In the genomic region with DNA sequence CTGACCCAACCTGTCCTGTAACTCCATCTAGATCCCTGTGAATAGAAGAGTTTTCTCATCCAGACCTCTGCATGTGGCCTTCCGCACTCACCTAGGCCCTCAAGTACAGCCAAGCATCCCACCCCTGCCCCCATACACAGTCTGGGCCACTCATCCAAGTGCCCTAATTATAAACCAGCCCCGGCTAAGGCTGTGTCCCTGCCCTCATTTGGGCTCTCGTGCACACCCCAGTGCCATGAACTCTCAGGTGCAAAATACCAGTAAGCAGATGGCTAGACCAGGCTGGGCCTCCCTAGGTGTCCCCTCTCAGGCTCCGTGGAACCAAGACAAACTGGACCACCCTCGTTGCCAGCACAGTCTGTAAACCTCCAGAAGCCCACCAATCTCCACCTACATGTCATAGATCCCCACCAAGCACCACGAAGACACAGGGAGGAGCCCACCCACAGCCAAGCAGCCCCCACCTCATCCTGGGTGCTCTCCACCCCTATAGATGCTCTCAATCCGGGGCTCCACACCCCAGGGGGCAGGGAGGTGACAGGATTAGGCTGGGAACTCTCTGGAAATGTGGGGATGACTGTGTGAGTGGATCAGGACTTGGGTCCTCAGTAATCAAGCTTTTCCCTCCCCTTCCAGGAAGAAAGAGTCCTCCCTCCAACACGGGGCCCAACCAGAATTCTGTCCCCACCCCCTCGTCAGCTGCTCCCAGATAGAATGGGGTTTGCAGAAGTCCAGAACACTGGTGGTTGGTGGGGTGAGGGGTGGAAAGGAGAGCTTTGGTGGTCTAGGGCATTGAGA, we compare ENCODE assay signal across 8 mouse cellular contexts. TPM values are rescaled to one million over a fixed set of nuclear protein-coding genes. Genes with fewer than 3 reads are reported as not detected.
DNase-seq lines count a peak whose midpoint lies in the region; ATAC-seq and TF ChIP-seq lines count a peak whose summit lies in the region.

No protein-coding gene starts in this region.

- peak overlapping the region; percentile 98 for H3K9ac ChIP-seq in heart, embryonic 15.5 days
- peak overlapping the region; percentile 98 for H3K9ac ChIP-seq in stomach, embryonic 16.5 days (ENCODE audit: low read length)

- peak overlapping the region; percentile 90 for H3K4me2 ChIP-seq in heart, embryonic 15.5 days
- H3K4me2 ChIP-seq in stomach, embryonic 16.5 days (ENCODE audit: low read depth, low read length), result peak overlapping the region; percentile 94

- ATAC-seq in heart, embryonic 15.5 days (replicated peaks; ENCODE audit: insufficient number of reproducible peaks, insufficient read depth, low FRiP score, low read depth), result no peak
- peak; percentile 2; the same call in 1 of the 2 replicates for ATAC-seq in stomach, embryonic 16.5 days (ENCODE audit: insufficient read depth, low FRiP score)
- ATAC-seq in granulocyte monocyte progenitor cell, adult 5-6 weeks (replicated peaks; ENCODE audit: poor library complexity, severe bottlenecking), result no peak

- peaks cover 29% of the 10 kb centered on the region for H3K4me1 ChIP-seq in testis, adult 2 months (ENCODE audit: control insufficient read depth, insufficient read depth, low read length)
- peaks cover 22% of the 10 kb centered on the region for H3K4me1 ChIP-seq in cortical plate, adult 2 months (ENCODE audit: control insufficient read depth, insufficient read depth, low read length)
- peaks cover 80% of the 10 kb centered on the region for H3K4me1 ChIP-seq in heart, embryonic 15.5 days (replicated peaks)
- H3K4me1 ChIP-seq in stomach, embryonic 16.5 days (ENCODE audit: control insufficient read depth, insufficient read depth, low read length), result peaks cover 56% of the 10 kb centered on the region

- H3K27me3 ChIP-seq in testis, adult 2 months (ENCODE audit: control insufficient read depth, insufficient read depth, low read length), result no peaks in the 10 kb centered on the region
- no peaks in the 10 kb centered on the region for H3K27me3 ChIP-seq in heart, embryonic 15.5 days
- H3K27me3 ChIP-seq in stomach, embryonic 16.5 days (ENCODE audit: control insufficient read depth, insufficient read depth, low read length), result no peaks in the 10 kb centered on the region

- WGBS in heart, embryonic 15.5 days, result 15% methylated on average over 9 of the region's 9 CpGs
- WGBS in stomach, embryonic 16.5 days, result 23% methylated on average over 9 of the region's 9 CpGs

- H3K36me3 ChIP-seq in testis, adult 2 months (ENCODE audit: control insufficient read depth, insufficient read depth, low read length), result no peaks in the 10 kb centered on the region
- H3K36me3 ChIP-seq in heart, embryonic 15.5 days, result no peaks in the 10 kb centered on the region
- H3K36me3 ChIP-seq in stomach, embryonic 16.5 days (ENCODE audit: control insufficient read depth, insufficient read depth, low read length), result no peaks in the 10 kb centered on the region

- no peak for DNase-seq in testis, postnatal 14 days (ENCODE audit: low spot score)
- peak; percentile 69 to 75 for DNase-seq in layer of hippocampus, adult 8-10 months (ENCODE audit: low spot score in 2 of 2)
- DNase-seq in lung, postnatal 10 days, result peak; percentile 82

- H3K9me3 ChIP-seq in heart, embryonic 15.5 days (replicated peaks), result no peaks in the 10 kb centered on the region
- H3K9me3 ChIP-seq in stomach, embryonic 16.5 days (replicated peaks; ENCODE audit: control insufficient read depth, low read length), result no peaks in the 10 kb centered on the region

- no peak for TF ChIP-seq CTCF in testis, adult 2 months (IDR thresholded peaks at IDR 0.05; ENCODE audit: control insufficient read depth, insufficient read depth, insufficient replicate concordance, low read depth, low read length)
- TF ChIP-seq CTCF in cortical plate, adult 2 months (IDR thresholded peaks at IDR 0.05; ENCODE audit: extremely low read depth, insufficient read depth, low read length), result no peak

- H3K27ac ChIP-seq in testis, adult 2 months (ENCODE audit: control insufficient read depth, insufficient read depth, low read depth, low read length), result no peak overlapping the region
- H3K27ac ChIP-seq in cortical plate, adult 2 months (ENCODE audit: insufficient read depth, low read length), result peak overlapping the region; percentile 70
- peak overlapping the region; percentile 97 for H3K27ac ChIP-seq in heart, embryonic 15.5 days
- peak overlapping the region; percentile 90 for H3K27ac ChIP-seq in stomach, embryonic 16.5 days (ENCODE audit: low read length)

- H3K4me3 ChIP-seq in testis, adult 2 months (ENCODE audit: control insufficient read depth, low read depth, low read length), result peak overlapping the region; percentile 88
- H3K4me3 ChIP-seq in cortical plate, adult 2 months (ENCODE audit: insufficient read depth, low read length), result peak overlapping the region; percentile 98
- peak overlapping the region; percentile 97 for H3K4me3 ChIP-seq in heart, embryonic 15.5 days
- H3K4me3 ChIP-seq in stomach, embryonic 16.5 days (replicated peaks; ENCODE audit: low read length), result peak overlapping the region; percentile 100

- TF ChIP-seq POLR2A in testis, adult 2 months (IDR thresholded peaks at IDR 0.05; ENCODE audit: control insufficient read depth, low read depth, low read length), result no peak
- peak; percentile 52 for TF ChIP-seq POLR2A in cortical plate, adult 2 months (IDR thresholded peaks at IDR 0.05; ENCODE audit: extremely low read depth, insufficient read depth, low read length)

RNA-seq across cellular contexts. Expression of a gene that starts 1.6 kb away (rescaled TPM):
- 6.0 and 7.5 TPM in 2 replicates for polyA plus RNA-seq in testis, adult 2 months (2012; rRNA removed)
- 206 and 215 TPM in 2 replicates for polyA plus RNA-seq in cortical plate, adult 2 months (2012; rRNA removed)
- polyA plus RNA-seq in heart, embryonic 15.5 days (2015; fragmentation: Nextera tagmentation; extraction: Ambion mirVana), result 39.4 and 50.7 TPM in 2 replicates
- 100 to 1,000 TPM; 240 to 257 (median 248) TPM for total RNA-seq in layer of hippocampus, adult 8-10 months (2022)
- polyA plus RNA-seq in stomach, embryonic 16.5 days (2015; fragmentation: Nextera tagmentation; extraction: Ambion mirVana), result 14.4 and 20.0 TPM in 2 replicates
- 20.6 and 25.6 TPM in 2 replicates for total RNA-seq in granulocyte monocyte progenitor cell, adult 5-6 weeks (2014; fragmentation: Nextera tagmentation)
- 12.8 and 20.2 TPM in 2 replicates for total RNA-seq in granulocyte monocyte progenitor cell, adult 5-6 weeks (2017)

RNA-seq across cellular contexts. Expression of a gene that starts 7.6 kb away (rescaled TPM):
- polyA plus RNA-seq in testis, adult 2 months (2012; rRNA removed), result 20.1 and 20.5 TPM in 2 replicates
- 111 and 117 TPM in 2 replicates for polyA plus RNA-seq in cortical plate, adult 2 months (2012; rRNA removed)
- 73.1 and 77.6 TPM in 2 replicates for polyA plus RNA-seq in heart, embryonic 15.5 days (2015; fragmentation: Nextera tagmentation; extraction: Ambion mirVana)
- 10 to 100 TPM; 79.9 to 89.9 (median 85.1) TPM for total RNA-seq in layer of hippocampus, adult 8-10 months (2022)
- 97.2 and 103 TPM in 2 replicates for polyA plus RNA-seq in stomach, embryonic 16.5 days (2015; fragmentation: Nextera tagmentation; extraction: Ambion mirVana)
- total RNA-seq in granulocyte monocyte progenitor cell, adult 5-6 weeks (2014; fragmentation: Nextera tagmentation), result 46.2 and 55.5 TPM in 2 replicates
- 48.4 and 54.8 TPM in 2 replicates for total RNA-seq in granulocyte monocyte progenitor cell, adult 5-6 weeks (2017)

RNA-seq across cellular contexts. Expression of a gene that starts 32.1 kb away (rescaled TPM):
- 0.42 and 0.48 TPM in 2 replicates for polyA plus RNA-seq in testis, adult 2 months (2012; rRNA removed)
- polyA plus RNA-seq in cortical plate, adult 2 months (2012; rRNA removed), result 0.36 and 0.52 TPM in 2 replicates
- polyA plus RNA-seq in heart, embryonic 15.5 days (2015; fragmentation: Nextera tagmentation; extraction: Ambion mirVana), result 5.2 and 10.9 TPM in 2 replicates
- 1 to 10 TPM; 1.7 to 2.3 (median 2.0) TPM for total RNA-seq in layer of hippocampus, adult 8-10 months (2022)
- 7.6 and 11.1 TPM in 2 replicates for polyA plus RNA-seq in stomach, embryonic 16.5 days (2015; fragmentation: Nextera tagmentation; extraction: Ambion mirVana)
- not detected in 2 replicates for total RNA-seq in granulocyte monocyte progenitor cell, adult 5-6 weeks (2014; fragmentation: Nextera tagmentation)
- not detected in 2 replicates for total RNA-seq in granulocyte monocyte progenitor cell, adult 5-6 weeks (2017)

RNA-seq across cellular contexts. Expression of a gene that starts 52.0 kb away (rescaled TPM):
- 48.4 and 56.8 TPM in 2 replicates for polyA plus RNA-seq in testis, adult 2 months (2012; rRNA removed)
- polyA plus RNA-seq in cortical plate, adult 2 months (2012; rRNA removed), result 86.1 and 98.1 TPM in 2 replicates
- polyA plus RNA-seq in heart, embryonic 15.5 days (2015; fragmentation: Nextera tagmentation; extraction: Ambion mirVana), result 129 and 149 TPM in 2 replicates
- 100 to 1,000 TPM; 151 to 172 (median 170) TPM for total RNA-seq in layer of hippocampus, adult 8-10 months (2022)
- polyA plus RNA-seq in stomach, embryonic 16.5 days (2015; fragmentation: Nextera tagmentation; extraction: Ambion mirVana), result 164 and 176 TPM in 2 replicates
- total RNA-seq in granulocyte monocyte progenitor cell, adult 5-6 weeks (2014; fragmentation: Nextera tagmentation), result 215 and 267 TPM in 2 replicates
- total RNA-seq in granulocyte monocyte progenitor cell, adult 5-6 weeks (2017), result 304 and 361 TPM in 2 replicates
